Mouse (Mus musculus): ENCODE measurements at regions not wholly inside any gene's neighbourhood (a gene's known extent, or its start where the extent isn't known, plus 50 kb on each side); places are given as distances from the start of the nearest gene placed in this dataset.

GRCm38 (mm10) chr3:142965604-142966003 lies 83.8 kb upstream of the Pkn2 start:
- no peaks in the 10 kb centered on the region for H3K27me3 ChIP-seq
- no peaks in the 10 kb centered on the region for H3K9me3 ChIP-seq
- no peak for ATAC-seq (ENCODE audit: low FRiP score, low read depth)
- no peaks in the 10 kb centered on the region for H3K36me3 ChIP-seq
- H3K4me1 ChIP-seq: 0 out of 2 replicates have a peak, but pooled peaks cover 10% of the 10 kb centered on the region
- H3K27ac ChIP-seq: no peak overlapping the region
- no peak overlapping the region for H3K4me3 ChIP-seq
- no peak overlapping the region for H3K4me2 ChIP-seq (replicated peaks)
- 65% methylated on average over 4 of the region's 4 CpGs for WGBS
- no peak overlapping the region for H3K9ac ChIP-seq

DNA sequence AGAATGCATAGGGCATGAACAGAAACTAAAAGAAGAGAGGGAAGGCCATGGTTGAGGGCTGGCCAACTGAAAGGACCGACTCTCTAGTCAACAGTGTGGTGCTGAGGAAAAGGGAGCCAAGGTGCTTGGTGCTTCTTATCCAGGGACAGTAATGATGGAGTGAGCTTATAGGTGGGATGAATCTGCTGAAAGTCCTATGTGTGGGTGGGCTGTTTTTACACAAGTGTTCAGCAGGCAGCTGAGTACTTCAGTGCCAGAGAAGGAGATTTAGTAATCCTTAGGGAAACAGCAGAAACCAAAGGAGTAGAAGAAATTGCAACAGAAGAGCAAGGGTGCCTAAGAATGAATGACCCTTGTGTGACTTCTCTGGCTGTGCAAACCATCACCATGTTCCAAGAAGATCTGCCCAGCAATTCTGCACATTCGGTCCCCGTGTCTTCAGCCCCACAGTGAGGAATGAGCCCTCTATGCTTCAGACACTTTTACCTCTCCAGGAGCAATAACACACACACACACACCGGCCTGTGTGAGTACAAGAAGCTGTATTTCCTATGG lies 82.1 kb upstream of the Pkn2 start:
- Histone ChIP-seq H3K36me3 (no peaks in the 10 kb centered on the region), H3K9ac (no peak overlapping the region), H3K9me3 (no peaks in the 10 kb centered on the region), H3K4me3 (no peak overlapping the region), H3K4me2 (replicated peaks) (no peak overlapping the region), H3K4me1 (0 out of 2 replicates have a peak, but pooled peaks cover 2% of the 10 kb centered on the region), H3K27ac (no peak overlapping the region), H3K27me3 (no peaks in the 10 kb centered on the region)
- ATAC-seq (ENCODE audit: low FRiP score, low read depth): no peak
- WGBS: 92% methylated on average over 4 of the region's 4 CpGs

DNA sequence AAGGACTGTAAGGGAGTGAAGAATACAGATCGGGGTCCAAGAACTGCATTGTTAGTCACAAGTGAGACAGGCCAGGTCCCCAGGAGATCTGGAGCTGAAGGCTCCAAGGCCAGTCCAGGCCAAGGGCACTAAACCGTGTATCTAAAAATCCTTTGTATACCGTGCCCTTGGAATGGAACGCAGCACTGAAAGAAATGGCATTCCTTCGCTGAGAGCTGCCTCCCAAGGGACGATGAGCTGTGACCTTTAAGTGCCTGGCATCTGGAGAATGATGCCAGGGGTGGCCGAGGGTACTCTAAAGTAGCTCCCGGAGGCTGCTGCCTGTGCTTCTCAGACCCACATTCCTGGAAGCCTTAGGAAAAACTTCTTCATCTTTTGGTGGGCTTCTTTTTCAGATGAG lies 76.0 kb upstream of the Pkn2 start:
- H3K27ac ChIP-seq: no peak overlapping the region
- no peaks in the 10 kb centered on the region for H3K27me3 ChIP-seq
- no peaks in the 10 kb centered on the region for H3K9me3 ChIP-seq
- 76% methylated on average over 8 of the region's 8 CpGs for WGBS
- H3K4me2 ChIP-seq (replicated peaks): no peak overlapping the region
- no peak for ATAC-seq (ENCODE audit: low FRiP score, low read depth)
- H3K4me3 ChIP-seq: no peak overlapping the region
- no peaks in the 10 kb centered on the region for H3K4me1 ChIP-seq
- no peaks in the 10 kb centered on the region for H3K36me3 ChIP-seq
- H3K9ac ChIP-seq: no peak overlapping the region

DNA sequence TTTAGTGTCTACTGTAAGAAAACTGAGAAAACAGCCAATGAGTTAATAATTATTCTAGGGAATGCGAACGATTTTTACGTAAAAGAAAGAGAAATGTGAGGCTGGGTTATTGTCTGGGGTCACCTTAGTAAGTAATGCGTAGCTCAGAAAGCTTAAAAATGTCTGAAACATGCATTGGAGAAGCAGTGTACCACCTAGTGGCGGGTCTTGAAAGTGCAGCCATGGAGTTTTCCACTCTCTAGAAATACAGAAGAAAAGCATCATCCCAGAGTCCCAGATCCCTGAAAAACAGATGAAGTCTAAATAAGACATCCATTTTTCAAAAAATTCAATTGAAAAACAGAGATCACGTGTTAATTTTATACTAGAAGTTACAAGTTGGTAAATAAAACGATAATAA lies 67.0 kb upstream of the Pkn2 start:
- H3K4me3 ChIP-seq: no peak overlapping the region
- H3K27me3 ChIP-seq: no peaks in the 10 kb centered on the region
- WGBS: 35% methylated on average over 7 of the region's 7 CpGs
- H3K27ac ChIP-seq: no peak overlapping the region
- H3K9me3 ChIP-seq: no peaks in the 10 kb centered on the region
- no peak overlapping the region for H3K4me2 ChIP-seq (replicated peaks)
- no peaks in the 10 kb centered on the region for H3K36me3 ChIP-seq
- H3K9ac ChIP-seq: no peak overlapping the region
- H3K4me1 ChIP-seq: no peaks in the 10 kb centered on the region
- no peak for ATAC-seq (ENCODE audit: low FRiP score, low read depth)

DNA sequence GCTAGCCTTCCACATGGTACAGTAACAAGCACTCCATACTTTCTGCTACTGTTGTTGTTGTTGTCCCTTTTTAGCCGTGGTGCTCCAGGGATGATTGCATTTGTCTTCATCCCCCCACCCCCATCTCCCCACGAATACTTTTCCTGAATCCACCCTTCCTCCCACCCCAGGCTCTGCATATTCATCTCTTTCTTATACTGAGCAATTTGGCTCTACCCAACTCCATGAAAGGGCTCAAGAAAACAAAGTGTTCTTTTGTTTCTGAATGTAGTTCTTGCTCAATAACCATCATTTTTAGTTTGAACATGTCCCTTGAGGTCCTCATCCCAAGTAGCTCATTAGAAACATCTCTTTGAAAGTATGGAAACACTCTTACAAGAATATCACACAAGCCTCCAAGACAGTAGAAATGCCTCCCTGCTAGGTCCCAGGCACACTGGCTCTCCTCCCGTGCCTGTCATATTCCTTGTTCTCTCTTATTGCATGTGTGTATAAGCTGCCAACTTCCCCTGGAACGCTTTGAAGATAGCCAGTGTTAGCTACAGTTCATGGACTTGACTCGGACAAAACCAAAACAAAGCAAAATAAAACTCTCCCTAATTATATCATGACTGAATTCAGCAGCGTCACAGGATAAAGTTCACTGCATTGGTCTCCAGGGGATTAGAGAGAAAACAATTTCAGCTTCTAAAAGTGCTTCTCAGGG lies 59.7 kb upstream of the Pkn2 start:
- Histone ChIP-seq H3K9ac (no peak overlapping the region), H3K4me2 (replicated peaks) (no peak overlapping the region), H3K27me3 (no peaks in the 10 kb centered on the region), H3K4me1 (no peaks in the 10 kb centered on the region), H3K4me3 (no peak overlapping the region), H3K36me3 (no peaks in the 10 kb centered on the region), H3K27ac (no peak overlapping the region), H3K9me3 (no peaks in the 10 kb centered on the region)
- WGBS: 54% methylated on average over 6 of the region's 6 CpGs
- no peak for ATAC-seq (ENCODE audit: low FRiP score, low read depth)

GRCm38 (mm10) chr3:142940874-142941273 lies 59.1 kb upstream of the Pkn2 start:
- H3K4me2 ChIP-seq (replicated peaks): no peak overlapping the region
- H3K9ac ChIP-seq: no peak overlapping the region
- H3K36me3 ChIP-seq: no peaks in the 10 kb centered on the region
- no peak for ATAC-seq (ENCODE audit: low FRiP score, low read depth)
- no peaks in the 10 kb centered on the region for H3K4me1 ChIP-seq
- no peak overlapping the region for H3K27ac ChIP-seq
- WGBS: 75% methylated on average over 5 of the region's 5 CpGs
- no peaks in the 10 kb centered on the region for H3K27me3 ChIP-seq
- H3K9me3 ChIP-seq: no peaks in the 10 kb centered on the region
- no peak overlapping the region for H3K4me3 ChIP-seq

- Histone ChIP-seq H3K27me3 (no peaks in the 10 kb centered on the region), H3K4me1 (no peaks in the 10 kb centered on the region), H3K9ac (no peak overlapping the region), H3K36me3 (no peaks in the 10 kb centered on the region), H3K4me3 (no peak overlapping the region), H3K27ac (no peak overlapping the region), H3K9me3 (no peaks in the 10 kb centered on the region), H3K4me2 (replicated peaks) (no peak overlapping the region)
- 73% methylated on average over 1 of the region's 1 CpGs for WGBS
- ATAC-seq (ENCODE audit: low FRiP score, low read depth): no peak
Measured at GRCm38 (mm10) chr3:142939773-142940172, 58.0 kb upstream of the Pkn2 start.

GRCm38 (mm10) chr3:142935949-142936348 lies 54.1 kb upstream of the Pkn2 start:
- no peak overlapping the region for H3K9ac ChIP-seq
- no peak overlapping the region for H3K27ac ChIP-seq
- H3K4me1 ChIP-seq: no peaks in the 10 kb centered on the region
- WGBS: 77% methylated on average over 5 of the region's 5 CpGs
- no peak overlapping the region for H3K4me3 ChIP-seq
- ATAC-seq (ENCODE audit: low FRiP score, low read depth): no peak
- no peak overlapping the region for H3K4me2 ChIP-seq (replicated peaks)
- H3K36me3 ChIP-seq: no peaks in the 10 kb centered on the region
- H3K9me3 ChIP-seq: no peaks in the 10 kb centered on the region
- no peaks in the 10 kb centered on the region for H3K27me3 ChIP-seq

- H3K4me1 ChIP-seq: no peaks in the 10 kb centered on the region
- WGBS: 87% methylated on average over 5 of the region's 5 CpGs
- ATAC-seq (ENCODE audit: low FRiP score, low read depth): no peak
Measured at GRCm38 (mm10) chr3:142934326-142934725, 52.5 kb upstream of the Pkn2 start.

DNA sequence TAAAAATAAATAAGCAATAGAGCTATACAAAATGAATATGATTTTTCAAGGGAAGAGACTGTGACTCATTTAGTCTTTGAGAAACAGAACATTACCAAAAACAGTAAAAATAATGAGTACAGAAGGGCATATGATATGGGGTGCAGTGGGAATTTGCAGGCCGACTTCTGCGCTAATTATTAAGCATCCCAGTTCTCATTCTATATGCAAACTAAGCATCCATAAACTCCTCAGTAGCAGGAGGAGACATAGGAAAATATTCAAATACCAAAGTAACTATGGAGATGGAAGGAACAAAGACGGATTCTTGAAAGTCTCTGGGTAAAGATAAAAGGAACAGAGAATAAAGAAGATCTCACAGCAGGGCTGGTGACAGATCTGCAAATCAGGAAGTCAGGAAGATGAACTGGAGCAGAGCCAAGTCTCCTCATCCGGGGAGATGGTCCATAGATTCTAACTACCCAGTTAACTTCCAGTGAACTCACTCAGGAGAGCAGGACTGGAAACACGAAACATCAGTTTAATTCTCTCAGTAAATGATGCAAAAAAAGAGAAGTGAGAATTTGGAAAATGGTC lies 52.0 kb upstream of the Pkn2 start:
- no peak overlapping the region for H3K9ac ChIP-seq
- H3K4me1 ChIP-seq: no peaks in the 10 kb centered on the region
- 78% methylated on average over 5 of the region's 5 CpGs for WGBS
- H3K27ac ChIP-seq: no peak overlapping the region
- no peak for ATAC-seq (ENCODE audit: low FRiP score, low read depth)
- no peaks in the 10 kb centered on the region for H3K36me3 ChIP-seq
- H3K4me2 ChIP-seq (replicated peaks): no peak overlapping the region
- no peaks in the 10 kb centered on the region for H3K27me3 ChIP-seq
- H3K9me3 ChIP-seq: no peaks in the 10 kb centered on the region
- H3K4me3 ChIP-seq: no peak overlapping the region

More at GRCm38 (mm10) chr3:142934326-142934725, 52.5 kb upstream of the Pkn2 start:
- no peaks in the 10 kb centered on the region for H3K36me3 ChIP-seq
- no peaks in the 10 kb centered on the region for H3K9me3 ChIP-seq
- no peak overlapping the region for H3K27ac ChIP-seq
- no peaks in the 10 kb centered on the region for H3K27me3 ChIP-seq
- H3K4me3 ChIP-seq: no peak overlapping the region
- H3K4me2 ChIP-seq (replicated peaks): no peak overlapping the region
- H3K9ac ChIP-seq: no peak overlapping the region
